Mouse (Mus musculus) liver, adult 2 months (tissue): ENCODE measurements around the gene Cutal.

ENCODE experiments used
- CTCF ChIP-seq: fragments of 200-500 bp; IDR thresholded peaks from 2 replicates; pipeline ENCODE4 v1.5.1; 2011; ENCODE audit warnings: low read depth, low read length, control low read depth
- POLR2A ChIP-seq: fragments of 200-500 bp; IDR thresholded peaks from 2 replicates; pipeline ENCODE4 v1.6.1; 2011; ENCODE audit warnings: low read length, control low read depth; ENCODE audit not compliant: insufficient read depth; ENCODE audit errors: extremely low read depth

DNA sequence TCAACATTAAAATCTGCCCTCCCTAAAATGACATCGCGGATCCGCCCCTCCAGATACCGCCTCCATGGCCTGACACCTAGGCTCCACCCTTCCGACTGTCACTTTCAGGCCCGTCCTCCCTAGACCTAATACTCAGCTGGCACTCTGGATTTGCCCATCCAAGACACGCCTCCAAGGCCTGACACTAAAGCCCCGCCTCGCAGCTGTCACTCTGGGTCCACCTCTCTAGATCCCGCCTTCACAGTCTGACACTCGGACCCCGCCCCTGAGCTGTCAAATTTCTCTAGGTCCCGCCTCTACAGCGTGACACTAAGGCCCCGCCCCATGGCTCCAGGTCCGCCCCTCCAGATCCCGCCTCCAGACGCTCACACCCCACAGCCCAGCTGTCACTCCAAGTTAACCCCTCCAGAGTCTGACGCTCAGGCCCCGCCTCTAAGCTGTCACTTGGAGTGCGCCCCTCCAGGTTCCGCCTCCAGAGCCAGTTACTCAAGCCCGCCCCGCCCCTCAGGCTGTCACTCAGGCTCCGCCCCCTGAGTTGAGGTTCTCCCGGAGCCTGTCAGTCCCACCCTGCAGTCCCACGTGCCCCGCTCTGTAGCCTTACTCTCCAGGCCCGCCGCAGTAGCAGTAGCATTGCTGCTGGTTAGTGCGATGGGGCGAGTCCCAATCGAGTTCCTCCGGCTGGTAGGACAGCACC, 30.8 kb downstream of the Cutal start:
- no peak for TF ChIP-seq CTCF
- TF ChIP-seq POLR2A, result peak; percentile 61; the same call in 1 of the 2 replicates
